Mouse (Mus musculus): ENCODE measurements around the gene Ddr2.

DNA sequence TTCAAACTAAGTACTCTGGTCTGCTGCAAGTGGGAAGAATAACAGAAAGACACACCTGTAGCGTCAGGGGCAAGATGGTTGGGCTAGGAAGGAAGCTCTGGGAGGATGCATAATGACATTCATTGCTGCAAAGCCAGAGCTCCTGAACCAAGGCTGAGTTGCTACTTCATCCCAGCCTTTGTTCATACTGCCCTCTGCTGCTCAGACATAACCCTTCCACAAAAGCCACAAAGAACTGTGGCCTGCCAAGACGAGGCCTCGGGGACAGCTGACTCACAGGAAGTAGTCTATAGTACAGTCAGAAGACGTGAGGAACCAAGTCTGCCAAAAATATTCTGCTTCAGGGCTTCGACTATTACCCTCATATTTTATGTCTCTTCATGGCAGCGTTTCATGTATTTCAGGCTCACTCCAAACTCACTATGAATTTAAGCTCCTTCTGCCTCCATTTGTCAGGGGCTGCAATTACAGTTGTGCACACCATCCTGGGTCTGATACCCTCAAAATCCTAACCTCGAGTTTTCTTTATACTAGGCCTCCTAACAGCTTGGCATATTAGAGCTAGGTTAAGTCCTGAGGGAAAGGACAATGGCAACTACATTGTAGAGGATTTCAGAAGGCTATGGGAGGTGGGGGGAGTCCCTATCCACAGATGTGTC is 25.9 kb upstream of the Ddr2 start:
- TF ChIP-seq TAL1 (IDR thresholded peaks at IDR 0.05; ENCODE audit: low read length): no peak
- no peak for TF ChIP-seq GATA1 (IDR thresholded peaks at IDR 0.05; ENCODE audit: low read length)
